Comparison of ENCODE assay signal across 7 mouse cellular contexts in genomic region chr2:29731545-29731944, GRCm38 (mm10). TPM values are rescaled to one million over a fixed set of nuclear protein-coding genes. Genes with fewer than 3 reads are reported as not detected.
DNase-seq lines count a peak whose midpoint lies in the region.

No protein-coding gene starts in this region.

- intact Hi-C loops in left cerebral cortex, postnatal 4 days (cut with DNase I): no loop called here

- DNase-seq in 3134 (ENCODE audit: extremely low read depth, insufficient read length, low spot score) (peak; percentile 50), 3T3-L1 (ENCODE audit: low read depth, low spot score) (peak; percentile 69)
- DNase-seq in c-Kit-positive CD71-positive TER-119-negative erythroid progenitor cells, embryonic 14.5 days (ENCODE audit: low read depth): peak; percentile 22
- DNase-seq in induced T-regulatory cell, adult 2 months (ENCODE audit: low read depth): peak; percentile 56
- DNase-seq in lung, postnatal 4 days: peak; percentile 56 to 66
- DNase-seq in frontal cortex, postnatal 36 days (ENCODE audit: low spot score in 2 of 2): no peak
- DNase-seq in left cerebral cortex, postnatal 4 days: no peak

RNA-seq across cellular contexts. Expression of gene Gm13420, which starts 19.9 kb away (rescaled TPM):
- total RNA-seq in left cerebral cortex, postnatal 4 days (2021): 1 to 10 TPM; 1.2 to 1.7 TPM

RNA-seq across cellular contexts. Expression of gene Gm13547, which starts 27.6 kb away (rescaled TPM):
- total RNA-seq in left cerebral cortex, postnatal 4 days (2021): not detected

RNA-seq across cellular contexts. Expression of gene Coq4, which starts 55.7 kb away (rescaled TPM):
- total RNA-seq in left cerebral cortex, postnatal 4 days (2021): 10 to 100 TPM; 32.7 to 38.4 TPM

RNA-seq across cellular contexts. Expression of gene Trub2, which starts 56.8 kb away (rescaled TPM):
- total RNA-seq in left cerebral cortex, postnatal 4 days (2021): 10 to 100 TPM; 48.2 to 51.1 TPM

Comparison
In these comparisons a context has a peak if more than half of its experiments do, and no peak if none do; other contexts are left out.
1. DNase-seq: peak in 3134 (single experiment), 3T3-L1 (single experiment), c-Kit-positive CD71-positive TER-119-negative erythroid progenitor cells, embryonic 14.5 days (single experiment), induced T-regulatory cell, adult 2 months (single experiment) and lung, postnatal 4 days (2 of 2); none in frontal cortex, postnatal 36 days (0 of 2) and left cerebral cortex, postnatal 4 days (single experiment).